Mouse (Mus musculus): ENCODE measurements around the gene Lrig3.

DNA sequence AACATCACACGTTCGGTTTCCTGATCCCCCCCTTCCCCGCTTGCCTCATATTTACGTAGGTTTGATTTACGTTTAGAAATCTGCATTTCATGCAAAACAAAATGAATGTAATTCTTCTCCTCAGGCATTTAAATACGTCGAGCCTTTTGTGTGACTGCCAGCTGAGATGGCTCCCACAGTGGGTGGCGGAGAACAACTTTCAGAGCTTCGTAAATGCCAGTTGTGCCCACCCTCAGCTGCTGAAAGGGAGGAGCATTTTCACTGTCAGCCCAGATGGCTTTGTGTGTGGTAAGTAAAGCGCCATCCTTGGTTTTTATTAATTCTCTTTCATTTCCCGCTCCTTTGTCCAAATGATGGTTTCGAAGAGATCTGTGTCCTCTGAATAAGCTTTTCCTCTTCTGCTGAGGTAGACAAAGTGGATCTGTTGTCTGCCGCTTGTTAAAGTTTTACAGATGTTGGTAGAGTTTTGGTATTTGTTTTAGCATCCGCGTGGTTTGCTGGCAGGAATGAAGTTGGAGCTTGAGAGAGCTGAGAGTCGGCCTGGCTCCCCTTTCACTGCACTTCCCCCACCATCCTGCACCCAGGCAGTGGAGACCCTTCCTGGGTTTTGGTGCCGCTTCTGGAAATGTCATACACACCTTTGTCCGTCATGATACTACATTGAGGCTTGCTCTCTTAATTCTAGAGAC is 37.0 kb downstream of the Lrig3 start:
- no peak for TF ChIP-seq CTCF (IDR thresholded peaks at IDR 0.05; ENCODE audit: low read depth)
- TF ChIP-seq EP300 (IDR thresholded peaks at IDR 0.05; ENCODE audit: low read depth): no peak
